Mouse (Mus musculus) Patski (cell line): Measurements from ENCODE around the gene Ccdc47. TPM values are rescaled to one million over a fixed set of nuclear protein-coding genes. Genes with fewer than 3 reads are reported as not detected.

Experiments
- ATAC-seq: fragments of 100-300 bp; one replicate; pipeline ENCODE4 v1.8.0; 2021
- CTCF ChIA-PET: fragments of 350-600 bp; sonication (Branson Sonifier 250); formaldehyde crosslinking; loops from one replicate; lab custom pipeline; 2022; ENCODE audit warnings: inconsistent platforms; lab: Charles Lee
- POLR2A ChIA-PET: fragments of 350-600 bp; sonication (Branson Sonifier 250); formaldehyde crosslinking; loops from one replicate; lab custom pipeline; 2022; ENCODE audit warnings: antibody characterized with exemption, inconsistent platforms; lab: Charles Lee
- DNase-seq: peaks from one replicate; pipeline ENCODE4 v3.0.0-alpha.2; 2011; ENCODE audit warnings: low read depth, low spot score
- H3K27me3 ChIP-seq: fragments of 371-371 bp; one replicate; pipeline ENCODE4 v1.5.1; 2021
- CTCF ChIP-seq: fragments of 100-300 bp; IDR thresholded peaks from one replicate; pipeline ENCODE4 v1.5.1; 2021
- in situ Hi-C: fragments of 300-500 bp; cut with MboI; formaldehyde crosslinking; loops from 3 replicates; pipeline ENCODE4 v1.11.1; 2018; ENCODE audit warnings: low pct_unique_long_range_greater_than_20kb, mixed read lengths
- polyA plus RNA-seq: library from polyadenylated mRNA; unstranded; gene quantifications from one replicate; pipeline ENCODE4 v1.2.3, GENCODE M21; 2021

Ccdc47 gene
- polyA plus RNA-seq, 1 experiment from 2014 or later: 136 TPM

DNA sequence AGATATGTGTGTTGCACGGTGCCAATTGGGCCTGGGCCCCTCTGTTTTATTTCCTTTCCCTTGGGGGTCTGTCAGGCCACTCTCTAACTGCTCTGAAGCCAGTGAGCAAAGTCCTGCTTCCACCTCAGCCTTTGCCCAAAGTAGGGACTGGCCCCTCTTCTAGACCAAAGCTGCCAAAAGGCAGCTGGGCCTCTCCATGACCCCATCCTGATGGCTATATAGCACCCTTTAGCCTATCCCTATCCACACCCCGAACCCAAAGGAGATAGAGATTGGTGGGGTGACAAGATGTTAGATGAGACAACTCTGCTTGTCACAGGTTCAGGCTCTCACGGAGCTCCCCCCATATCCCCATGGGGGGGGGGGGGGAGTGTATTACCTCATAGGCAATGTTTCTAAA is 60.4 kb downstream of the Ccdc47 start:
- ChIA-PET CTCF (interaction anchor here (1.7 kb wide), 1 partner anchor 16 kb away, joined by 3 read pairs; no protein-coding TSS in a partner anchor), POLR2A (interaction anchor here (0.5 to 1.2 kb wide), 2 partner anchors 19 to 71 kb away, joined by 3 to 4 read pairs; no protein-coding TSS in a partner anchor)
- no peaks in the 10 kb centered on the region for H3K27me3 ChIP-seq
- in situ Hi-C loops: no loop called here
- ATAC-seq: no peak
- TF ChIP-seq CTCF: no peak
- no peak for DNase-seq

DNA sequence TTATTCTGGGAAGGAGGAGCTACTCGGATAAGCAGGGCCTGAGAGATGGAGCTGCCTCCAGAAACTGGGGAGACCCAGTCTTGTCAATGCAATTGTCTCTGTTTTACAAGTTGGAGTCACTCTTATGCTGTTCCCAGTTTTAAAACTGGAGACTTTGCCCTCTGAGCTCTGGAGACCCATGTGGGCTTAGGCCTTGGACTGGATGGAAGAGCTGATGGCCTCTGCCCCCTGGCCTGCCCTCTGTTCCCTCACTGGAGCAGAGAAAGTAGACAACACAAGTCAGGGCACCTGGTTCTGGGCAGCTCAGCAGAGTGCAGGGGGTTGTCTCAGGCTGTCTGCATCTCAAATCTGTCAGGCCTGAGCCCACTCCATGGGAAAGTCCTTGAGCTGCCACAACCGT is 61.4 kb downstream of the Ccdc47 start:
- in situ Hi-C loops: no loop called here
- ChIA-PET POLR2A (no interaction called here), CTCF (interaction anchor here (0.8 to 1.8 kb wide), 3 partner anchors 9 to 22 kb away, joined by 3 to 4 read pairs (median 3); no protein-coding TSS in a partner anchor)
- no peaks in the 10 kb centered on the region for H3K27me3 ChIP-seq
- TF ChIP-seq CTCF: no peak
- ATAC-seq (no peak), DNase-seq (no peak)

DNA sequence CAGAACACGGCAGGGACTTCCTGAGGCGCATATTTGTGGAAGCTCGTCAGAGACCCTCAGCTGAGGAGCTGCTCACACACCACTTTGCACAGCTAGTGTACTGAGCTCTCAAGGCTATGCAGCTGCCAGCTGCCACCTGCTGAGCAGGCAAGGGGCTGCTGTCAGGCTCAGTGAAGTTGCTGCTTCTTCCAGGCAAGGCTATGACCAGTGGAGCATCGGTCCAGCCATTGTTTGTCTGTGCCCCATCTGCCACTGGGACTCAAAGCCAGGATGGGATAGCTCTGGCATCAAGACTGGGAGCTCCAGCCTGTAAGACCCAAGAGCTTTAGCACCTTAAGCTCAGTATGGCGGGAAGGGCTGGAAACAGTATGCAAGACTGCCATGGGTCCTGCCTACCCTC is 62.1 kb downstream of the Ccdc47 start:
- ChIA-PET POLR2A (no interaction called here), CTCF (interaction anchor here (1.8 kb wide), 1 partner anchor 21 kb away, joined by 4 read pairs; no protein-coding TSS in a partner anchor)
- H3K27me3 ChIP-seq: no peaks in the 10 kb centered on the region
- ATAC-seq (no peak), DNase-seq (no peak)
- no peak for TF ChIP-seq CTCF
- in situ Hi-C loops: no loop called here

- DNase-seq (no peak), ATAC-seq (no peak)
- no peaks in the 10 kb centered on the region for H3K27me3 ChIP-seq
- in situ Hi-C loops: no loop called here
- ChIA-PET CTCF (interaction anchor here (2.0 kb wide), 1 partner anchor 10 kb away, joined by 6 read pairs; no protein-coding TSS in a partner anchor), POLR2A (interaction anchor here (0.7 kb wide), 1 partner anchor 642 kb away, joined by 3 read pairs; no protein-coding TSS in a partner anchor)
- TF ChIP-seq CTCF: no peak
These were observed 64.0 kb downstream of the Ccdc47 start for GRCm38 (mm10) chr11:106152132-106152531.

DNA sequence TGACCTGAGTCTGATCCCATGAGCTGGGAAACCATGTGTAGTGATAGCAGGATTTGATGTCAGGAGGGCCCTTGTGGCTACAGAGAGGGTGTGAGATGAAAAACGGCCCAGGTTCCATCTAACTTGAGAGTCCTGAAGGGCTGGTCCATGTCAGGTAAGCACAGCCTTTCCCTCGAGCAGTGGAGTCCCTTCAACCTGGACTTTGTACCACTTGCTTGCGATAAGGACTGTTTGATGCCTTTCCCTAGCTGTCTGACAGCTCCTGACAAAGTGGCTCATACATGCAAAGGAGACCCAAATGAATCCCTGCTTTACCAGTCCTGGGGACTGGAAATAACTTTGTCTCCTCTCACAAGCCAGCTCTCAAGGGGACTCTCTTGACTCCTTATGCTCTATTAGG is 64.9 kb downstream of the Ccdc47 start:
- no peak for DNase-seq
- no peak for ATAC-seq
- ChIA-PET CTCF (interaction anchor here (2.0 kb wide), 1 partner anchor 9 kb away, joined by 6 read pairs; no protein-coding TSS in a partner anchor), POLR2A (no interaction called here)
- TF ChIP-seq CTCF: no peak
- in situ Hi-C loops: no loop called here
- H3K27me3 ChIP-seq: no peaks in the 10 kb centered on the region

Other genes with a start within 250 kb of the Ccdc47 start
- gene Ace, start 248.4 kb downstream of the Ccdc47 start, polyA plus RNA-seq: 0.33 TPM
- not detected for gene Ace3, start 221.7 kb downstream of the Ccdc47 start, polyA plus RNA-seq
- gene Kcnh6, start 208.2 kb downstream of the Ccdc47 start, polyA plus RNA-seq: not detected
- 52.8 TPM for gene Dcaf7, start 179.5 kb downstream of the Ccdc47 start, polyA plus RNA-seq
- 16.3 TPM for gene Taco1, start 150.3 kb downstream of the Ccdc47 start, polyA plus RNA-seq
- gene Map3k3, start 131.7 kb downstream of the Ccdc47 start, polyA plus RNA-seq: 43.9 TPM
- gene Gm10840, start 55.5 kb downstream of the Ccdc47 start, polyA plus RNA-seq: not detected
- gene Limd2, start 55.5 kb downstream of the Ccdc47 start, polyA plus RNA-seq: 80.1 TPM
- gene Strada, start 14.2 kb downstream of the Ccdc47 start, polyA plus RNA-seq: 23.3 TPM
- 62.9 TPM for gene Ddx42, start 582 bp upstream of the Ccdc47 start, polyA plus RNA-seq
- 68.3 TPM for gene Ftsj3, start 39.7 kb upstream of the Ccdc47 start, polyA plus RNA-seq
- gene Psmc5, start 39.8 kb upstream of the Ccdc47 start, polyA plus RNA-seq: 181 TPM
- gene Smarcd2, start 56.6 kb upstream of the Ccdc47 start, polyA plus RNA-seq: 56.4 TPM
- gene Tcam1, start 60.3 kb upstream of the Ccdc47 start, polyA plus RNA-seq: 0.37 TPM
- not detected for gene Gh, start 85.5 kb upstream of the Ccdc47 start, polyA plus RNA-seq
- 0.06 TPM for gene Cd79b, start 98.4 kb upstream of the Ccdc47 start, polyA plus RNA-seq
- 0.08 TPM for gene Scn4a, start 136.9 kb upstream of the Ccdc47 start, polyA plus RNA-seq
- gene Prr29, start 149.1 kb upstream of the Ccdc47 start, polyA plus RNA-seq: not detected
- gene Icam2, start 171.7 kb upstream of the Ccdc47 start, polyA plus RNA-seq: not detected